Mouse (Mus musculus): ENCODE measurements around the gene Hnrnpc.

DNA sequence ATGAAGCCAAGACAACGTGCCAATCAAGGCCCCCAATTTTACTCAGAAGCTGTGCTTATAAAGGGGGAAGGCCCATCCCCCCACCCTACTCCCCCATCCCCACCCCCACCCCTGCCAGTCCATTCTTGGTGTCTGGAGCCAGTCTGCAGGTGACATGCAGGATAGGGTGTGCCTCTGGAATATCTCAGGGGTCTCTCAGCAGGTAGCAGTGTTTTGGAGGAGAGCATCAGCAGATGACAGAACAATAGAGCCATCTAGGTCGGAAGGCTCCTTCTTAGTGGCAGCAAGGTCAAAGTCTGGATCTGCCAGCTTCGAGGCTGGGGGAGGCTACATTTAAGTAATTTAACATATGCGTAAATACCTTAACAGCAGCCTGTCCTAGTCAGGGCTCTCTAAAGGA lies 37.7 kb downstream of the Hnrnpc start:
- no peak for TF ChIP-seq POLR2A (IDR thresholded peaks at IDR 0.05; ENCODE audit: low read depth, low read length)
- TF ChIP-seq CTCF (IDR thresholded peaks at IDR 0.05; ENCODE audit: extremely low read depth, insufficient read length, insufficient replicate concordance, low read depth, low read length) = no peak

Data from small intestine, adult 2 months (tissue).